Mouse (Mus musculus) 416B (cell line): Measurements from ENCODE around the gene Gm4724.
"Not testable (repeated sequence)": the region's sequence is repeated elsewhere in the genome, so short reads cannot be mapped to it uniquely, and the experiment has no call there.

Experiments
- DNase-seq: peaks from one replicate; pipeline ENCODE4 v3.0.0; 2011; ENCODE audit warnings: low read depth

The Gm4724 gene

GRCm38 (mm10) chr2:175435707-175436106 lies at the start of gene Gm4724:
Gm4724 (minus strand) TSS chr2:175435807.
- not testable (repeated sequence) for DNase-seq

GRCm38 (mm10) chr2:175469685-175470084 lies 34.1 kb upstream of the Gm4724 start, which contains the start of gene Zfp965:
Zfp965 (plus strand) TSS chr2:175469985.
- DNase-seq: not testable (repeated sequence)
